Mouse (Mus musculus): ENCODE results near the gene Gm9887. TPM values are rescaled to one million over a fixed set of nuclear protein-coding genes. Genes with fewer than 3 reads are reported as not detected.
"Not testable (repeated sequence)": the region's sequence is repeated elsewhere in the genome, so short reads cannot be mapped to it uniquely, and the experiment has no call there.

Gm9887 gene
- polyA plus RNA-seq, 1 experiment = 0.61 TPM

- no peak overlapping the region for H3K27ac ChIP-seq (ENCODE audit: insufficient read depth, low read length)
- TF ChIP-seq POLR2A (IDR thresholded peaks at IDR 0.05; ENCODE audit: borderline replicate concordance, insufficient read depth, low read length) (no peak), CTCF (IDR thresholded peaks at IDR 0.05; ENCODE audit: borderline replicate concordance, insufficient read depth, low read depth, low read length) (no peak)
- H3K27me3 ChIP-seq (ENCODE audit: control insufficient read depth, insufficient read depth, low read length) = no peaks in the 10 kb centered on the region
- no peak overlapping the region for H3K4me3 ChIP-seq (replicated peaks; ENCODE audit: insufficient read depth, low read depth, low read length)
- no peak for DNase-seq
- no peaks in the 10 kb centered on the region for H3K4me1 ChIP-seq (ENCODE audit: control insufficient read depth, insufficient read depth, low read length)
- 95% methylated on average over 5 of the region's 5 CpGs for WGBS
Measured at GRCm38 (mm10) chr12:69384606-69385005, 12.3 kb upstream of the Gm9887 start.

DNA sequence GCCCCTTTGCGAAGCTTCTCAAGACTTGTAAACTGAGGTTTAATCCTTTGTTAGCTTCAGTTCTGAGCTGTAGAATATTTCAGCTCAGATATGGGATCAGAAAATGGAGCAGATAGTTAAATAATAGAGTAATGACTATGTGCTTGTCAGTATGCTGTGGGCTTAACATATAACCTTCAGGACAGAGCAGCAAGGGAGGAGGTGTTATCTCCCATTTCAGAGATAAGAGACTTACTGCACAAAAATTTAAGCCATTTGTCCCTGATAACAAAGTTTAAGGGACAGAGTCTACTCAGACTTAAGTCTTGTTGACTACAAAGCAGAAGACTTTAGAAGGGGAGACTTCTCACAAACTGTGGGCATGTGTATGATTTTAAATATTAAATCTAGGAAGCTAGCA is 10.6 kb upstream of the Gm9887 start:
- no peaks in the 10 kb centered on the region for H3K27me3 ChIP-seq (ENCODE audit: control insufficient read depth, insufficient read depth, low read length)

DNA sequence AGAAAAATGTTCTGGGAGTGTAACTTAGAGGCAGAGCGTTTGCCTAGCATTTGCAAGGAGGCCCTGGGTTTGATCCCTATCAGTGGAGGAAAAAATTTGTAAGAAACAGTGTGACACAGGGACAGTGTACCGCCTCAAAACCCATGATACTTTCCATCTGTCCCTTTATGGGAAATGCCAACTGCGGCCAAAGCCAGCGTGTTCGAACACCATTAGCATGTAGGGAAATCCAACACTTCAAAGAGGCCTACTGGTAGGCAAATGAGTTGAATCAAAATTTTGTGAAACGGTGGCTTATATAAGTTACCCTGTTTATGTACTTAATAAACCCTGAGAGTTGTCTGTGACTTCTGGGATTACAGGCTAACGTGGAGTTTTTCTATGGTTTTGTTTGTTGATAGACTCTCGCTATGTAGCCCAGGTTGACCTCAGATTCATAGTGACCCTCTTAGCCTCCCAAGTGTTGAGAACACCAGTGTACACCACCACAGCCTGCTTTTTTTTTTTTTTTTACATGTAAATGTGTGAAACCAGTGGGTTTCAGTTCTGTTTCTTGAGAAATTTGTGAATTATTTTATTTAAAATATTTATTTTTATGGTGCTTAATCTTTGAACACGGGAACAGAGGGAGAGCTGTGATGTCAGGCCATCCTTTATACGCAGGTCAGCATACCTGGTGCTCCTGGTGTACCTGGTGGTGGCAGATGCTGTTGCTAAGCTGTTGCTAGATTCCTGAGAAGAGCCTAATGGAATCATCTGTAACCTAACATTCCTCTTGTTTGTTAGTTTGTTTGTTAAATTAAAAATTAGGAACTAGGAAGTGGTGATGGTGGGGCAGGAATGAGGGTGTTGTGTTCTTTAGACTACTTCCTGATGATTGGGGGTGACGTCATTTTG is 6.5 kb upstream of the Gm9887 start:
- no peak for DNase-seq
- no peaks in the 10 kb centered on the region for H3K27me3 ChIP-seq (ENCODE audit: control insufficient read depth, insufficient read depth, low read length)
- H3K4me1 ChIP-seq (ENCODE audit: control insufficient read depth, insufficient read depth, low read length) = no peaks in the 10 kb centered on the region
- TF ChIP-seq CTCF (IDR thresholded peaks at IDR 0.05; ENCODE audit: borderline replicate concordance, insufficient read depth, low read depth, low read length) (no peak), POLR2A (IDR thresholded peaks at IDR 0.05; ENCODE audit: borderline replicate concordance, insufficient read depth, low read length) (no peak)
- no peak overlapping the region for H3K27ac ChIP-seq (ENCODE audit: insufficient read depth, low read length)
- WGBS = 68% methylated on average over 11 of the region's 11 CpGs
- no peak overlapping the region for H3K4me3 ChIP-seq (replicated peaks; ENCODE audit: insufficient read depth, low read depth, low read length)

More for the DNA sequence above, 10.6 kb upstream of the Gm9887 start:
- no peaks in the 10 kb centered on the region for H3K4me1 ChIP-seq (ENCODE audit: control insufficient read depth, insufficient read depth, low read length)
- no peak overlapping the region for H3K27ac ChIP-seq (ENCODE audit: insufficient read depth, low read length)
- WGBS = 98% methylated on average over 1 of the region's 1 CpGs
- H3K4me3 ChIP-seq (replicated peaks; ENCODE audit: insufficient read depth, low read depth, low read length) = no peak overlapping the region
- TF ChIP-seq POLR2A (IDR thresholded peaks at IDR 0.05; ENCODE audit: borderline replicate concordance, insufficient read depth, low read length) (no peak), CTCF (IDR thresholded peaks at IDR 0.05; ENCODE audit: borderline replicate concordance, insufficient read depth, low read depth, low read length) (no peak)
- DNase-seq = no peak

GRCm38 (mm10) chr12:69377636-69378035 is 5.4 kb upstream of the Gm9887 start:
- WGBS = 91% methylated on average over 6 of the region's 6 CpGs
- not testable (repeated sequence) for H3K27me3 ChIP-seq (ENCODE audit: control insufficient read depth, insufficient read depth, low read length); H3K4me1 ChIP-seq (ENCODE audit: control insufficient read depth, insufficient read depth, low read length); H3K27ac ChIP-seq (ENCODE audit: insufficient read depth, low read length); DNase-seq; H3K4me3 ChIP-seq (replicated peaks; ENCODE audit: insufficient read depth, low read depth, low read length)

DNA sequence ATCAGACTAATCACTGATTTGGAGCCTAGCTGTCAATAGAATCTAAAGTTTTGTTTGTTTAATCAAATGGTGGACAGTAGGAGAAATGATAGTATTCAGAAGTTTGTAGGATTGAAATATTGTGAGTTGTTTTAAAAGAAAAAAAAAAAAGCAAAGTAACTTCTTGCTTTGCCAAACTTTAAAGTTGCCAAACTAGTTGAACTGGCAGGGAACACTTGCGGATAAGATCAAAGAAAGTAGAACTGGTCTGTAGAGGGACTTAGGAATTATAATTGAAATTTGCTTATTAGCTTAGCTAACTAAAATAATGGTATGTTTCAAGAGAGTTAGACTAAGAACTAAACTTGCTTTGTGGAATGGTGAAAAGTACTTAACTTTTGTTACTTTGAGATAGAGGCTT is 4.9 kb upstream of the Gm9887 start:
- TF ChIP-seq CTCF (IDR thresholded peaks at IDR 0.05; ENCODE audit: borderline replicate concordance, insufficient read depth, low read depth, low read length) (no peak), POLR2A (IDR thresholded peaks at IDR 0.05; ENCODE audit: borderline replicate concordance, insufficient read depth, low read length) (no peak)

DNA sequence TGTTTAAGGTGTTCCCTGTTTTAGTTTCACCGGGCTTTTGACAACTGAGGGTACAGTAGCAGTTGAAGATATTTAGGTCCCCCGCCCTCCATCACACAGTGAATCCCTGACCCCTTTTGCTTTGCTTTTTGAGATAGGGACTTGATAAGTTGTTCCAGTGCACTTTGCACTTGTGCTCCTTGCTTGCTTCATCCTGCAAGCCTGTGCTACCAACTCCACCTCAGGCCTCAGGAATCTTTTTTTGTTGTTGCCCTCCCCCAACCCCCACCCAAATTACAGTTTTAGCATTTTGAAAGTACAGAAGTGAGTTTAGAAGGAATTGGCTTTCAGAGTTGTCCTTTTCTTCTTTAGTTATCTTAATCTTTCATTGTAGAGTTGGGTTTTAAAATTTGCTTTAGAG is 3.9 kb upstream of the Gm9887 start:
- DNase-seq = no peak
- Histone ChIP-seq H3K4me3 (replicated peaks; ENCODE audit: insufficient read depth, low read depth, low read length) (no peak overlapping the region), H3K27ac (ENCODE audit: insufficient read depth, low read length) (no peak overlapping the region), H3K27me3 (ENCODE audit: control insufficient read depth, insufficient read depth, low read length) (no peaks in the 10 kb centered on the region), H3K4me1 (ENCODE audit: control insufficient read depth, insufficient read depth, low read length) (no peaks in the 10 kb centered on the region; the same call in 1 of the 2 replicates)
- WGBS = 91% methylated on average over 2 of the region's 2 CpGs
- TF ChIP-seq POLR2A (IDR thresholded peaks at IDR 0.05; ENCODE audit: borderline replicate concordance, insufficient read depth, low read length) (no peak), CTCF (IDR thresholded peaks at IDR 0.05; ENCODE audit: borderline replicate concordance, insufficient read depth, low read depth, low read length) (no peak)

More for the DNA sequence above, 4.9 kb upstream of the Gm9887 start:
- no peak for DNase-seq
- no peaks in the 10 kb centered on the region for H3K27me3 ChIP-seq (ENCODE audit: control insufficient read depth, insufficient read depth, low read length)
- H3K4me3 ChIP-seq (replicated peaks; ENCODE audit: insufficient read depth, low read depth, low read length) = no peak overlapping the region
- WGBS = 91% methylated on average over 1 of the region's 1 CpGs
- no peaks in the 10 kb centered on the region; the same call in 1 of the 2 replicates for H3K4me1 ChIP-seq (ENCODE audit: control insufficient read depth, insufficient read depth, low read length)
- no peak overlapping the region for H3K27ac ChIP-seq (ENCODE audit: insufficient read depth, low read length)

GRCm38 (mm10) chr12:69373850-69374766 is 1.9 kb upstream of the Gm9887 start:
- H3K27me3 ChIP-seq (ENCODE audit: control insufficient read depth, insufficient read depth, low read length) = no peaks in the 10 kb centered on the region
- 22% methylated on average over 11 of the region's 11 CpGs for WGBS

More at GRCm38 (mm10) chr12:69373850-69374766, 1.9 kb upstream of the Gm9887 start:
- TF ChIP-seq CTCF (IDR thresholded peaks at IDR 0.05; ENCODE audit: borderline replicate concordance, insufficient read depth, low read depth, low read length) (no peak), POLR2A (IDR thresholded peaks at IDR 0.05; ENCODE audit: borderline replicate concordance, insufficient read depth, low read length) (no peak)
- Histone ChIP-seq H3K27ac (ENCODE audit: insufficient read depth, low read length) (no peak overlapping the region), H3K4me1 (ENCODE audit: control insufficient read depth, insufficient read depth, low read length) (no peaks in the 10 kb centered on the region; the same call in 1 of the 2 replicates), H3K4me3 (replicated peaks; ENCODE audit: insufficient read depth, low read depth, low read length) (peak overlapping the region; percentile 83)
- DNase-seq = no peak

Data from cerebellum, adult 2 months (tissue).